Mouse (Mus musculus): Measurements from ENCODE around the gene Cpeb1. TPM values are rescaled to one million over a fixed set of nuclear protein-coding genes. Genes with fewer than 3 reads are reported as not detected.
"Not testable (repeated sequence)": the region's sequence is repeated elsewhere in the genome, so short reads cannot be mapped to it uniquely, and the experiment has no call there.

Cpeb1 gene
- 100 to 1,000 TPM in 1 of 2 experiments, 10 to 100 TPM in 1; 98.1 to 101 TPM for total RNA-seq (2021)
- long read RNA-seq, experiment 1, partial matches to known transcripts, result 23 of 64 reads
- long read RNA-seq, experiment 1, other reads (novel, unspliced or antisense), result 41 of 64 reads
- long read RNA-seq, experiment 2, partial matches to known transcripts, result 29 of 66 reads
- long read RNA-seq, experiment 2, other reads (novel, unspliced or antisense), result 33 of 66 reads

GRCm38 (mm10) chr7:81455155-81455651, at the start of gene Cpeb1:
Gene Cpeb1 (minus strand): TSS chr7:81455465.
- intact Hi-C loops (cut with DNase I), result loop anchor here (1.0 to 2.0 kb wide), 4 partner anchors 62 to 116 kb away; partner anchors contain the start of genes Rps17 and Whamm
- Histone ChIP-seq H3K4me3 (peak within 1 kb of the TSS; percentile 73), H3K27ac (peak within 1 kb of the TSS; percentile 85)
- peak; percentile 67 to 74 for DNase-seq (ENCODE audit: extremely low spot score in 1 of 2, low spot score in 2 of 2)
- peak; percentile 55 for TF ChIP-seq CTCF (IDR thresholded peaks at IDR 0.05)

DNA sequence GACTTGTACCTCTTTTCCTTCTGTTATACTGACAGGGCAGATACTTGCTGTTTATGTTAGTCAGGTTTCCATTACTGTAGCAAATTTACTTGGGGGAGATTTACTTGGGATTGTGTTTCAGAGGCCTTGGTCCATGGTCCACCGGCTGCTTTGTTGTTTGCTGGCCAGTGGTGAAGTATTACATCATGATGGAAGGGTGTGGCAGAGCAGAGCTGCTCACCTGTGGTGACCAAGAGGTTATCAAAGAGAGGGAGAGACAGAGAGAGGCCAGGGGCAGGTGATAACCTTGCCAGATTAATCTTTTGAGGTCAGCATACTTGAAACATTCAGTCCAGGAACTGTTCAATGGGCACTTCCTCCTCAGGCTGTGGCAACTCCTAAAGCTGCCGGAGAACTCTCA, 45.8 kb upstream of the Cpeb1 start:
- TF ChIP-seq CTCF (IDR thresholded peaks at IDR 0.05), result no peak
- no peak overlapping the region for H3K4me3 ChIP-seq
- H3K27ac ChIP-seq, result no peak overlapping the region
- no peak for DNase-seq (ENCODE audit: extremely low spot score in 1 of 2, low spot score in 2 of 2)
- intact Hi-C loops (cut with DNase I), result no loop called here

DNA sequence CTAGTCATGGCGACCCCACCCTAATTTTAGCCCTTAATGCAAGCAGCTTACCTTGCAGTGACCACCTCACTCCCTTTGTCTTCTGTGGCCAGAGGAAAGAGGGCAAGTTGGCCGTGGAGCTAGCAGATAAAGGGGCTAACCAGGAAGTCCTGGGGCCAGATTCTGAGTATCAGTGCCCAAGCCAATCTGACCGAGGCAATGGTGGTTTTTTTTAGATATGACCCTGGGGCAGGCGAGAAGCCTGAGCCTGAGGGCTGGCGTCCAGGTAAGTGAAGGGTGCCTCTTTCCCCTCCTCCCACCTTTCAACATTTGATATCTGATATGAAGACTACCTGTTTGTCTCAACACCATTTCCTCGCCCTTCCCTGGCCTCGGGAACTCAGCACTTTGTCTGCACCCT, 42.9 kb upstream of the Cpeb1 start, which contains the start of gene BC048679:
BC048679 (minus strand) TSS at position 101 of the 400 bp plus-strand sequence.
- DNase-seq (ENCODE audit: extremely low spot score in 1 of 2, low spot score in 2 of 2), result no peak
- Histone ChIP-seq H3K27ac (no peak within 1 kb of the TSS), H3K4me3 (no peak within 1 kb of the TSS)
- intact Hi-C loops (cut with DNase I), result no loop called here
- no peak for TF ChIP-seq CTCF (IDR thresholded peaks at IDR 0.05)

GRCm38 (mm10) chr7:81497171-81497570, 41.9 kb upstream of the Cpeb1 start:
- intact Hi-C loops (cut with DNase I), result no loop called here
- H3K4me3 ChIP-seq, result no peak overlapping the region
- no peak for TF ChIP-seq CTCF (IDR thresholded peaks at IDR 0.05)
- H3K27ac ChIP-seq, result no peak overlapping the region
- DNase-seq (ENCODE audit: extremely low spot score in 1 of 2, low spot score in 2 of 2), result no peak

- DNase-seq (ENCODE audit: extremely low spot score in 1 of 2, low spot score in 2 of 2), result peak; percentile 68 to 79
- intact Hi-C loops (cut with DNase I), result no loop called here
- no peak for TF ChIP-seq CTCF (IDR thresholded peaks at IDR 0.05)
- peak within 1 kb of the TSS; percentile 97 for H3K27ac ChIP-seq
- H3K4me3 ChIP-seq, result peak within 1 kb of the TSS; percentile 94
These were observed 38.2 kb upstream of the Cpeb1 start, which contains the start of gene Ap3b2 for GRCm38 (mm10) chr7:81493331-81494021. Gene Ap3b2 (minus strand): TSS chr7:81493925.

DNA sequence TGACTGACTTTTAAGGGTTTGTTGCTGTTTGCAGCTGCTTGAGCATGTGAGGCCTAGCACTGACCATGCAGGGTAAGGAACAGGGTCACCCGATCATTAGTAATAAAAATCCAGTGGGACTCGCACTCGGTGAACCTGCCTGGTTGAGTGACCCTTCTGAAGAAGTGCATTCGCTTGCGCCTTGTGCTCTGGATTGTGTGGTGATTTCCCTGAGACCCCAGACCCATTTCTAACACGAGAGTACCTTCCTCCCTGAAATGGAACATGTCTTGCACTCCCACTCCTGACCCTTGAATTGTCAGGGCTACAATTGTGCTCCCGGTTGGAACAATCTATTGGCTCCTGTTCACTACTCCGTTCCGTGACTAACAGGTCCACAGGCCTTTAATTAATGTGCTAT, 37.4 kb upstream of the Cpeb1 start:
- intact Hi-C loops (cut with DNase I), result no loop called here
- Histone ChIP-seq H3K27ac (peak overlapping the region; percentile 97), H3K4me3 (peak overlapping the region; percentile 94)
- no peak for DNase-seq (ENCODE audit: extremely low spot score in 1 of 2, low spot score in 2 of 2)
- TF ChIP-seq CTCF (IDR thresholded peaks at IDR 0.05), result no peak

DNA sequence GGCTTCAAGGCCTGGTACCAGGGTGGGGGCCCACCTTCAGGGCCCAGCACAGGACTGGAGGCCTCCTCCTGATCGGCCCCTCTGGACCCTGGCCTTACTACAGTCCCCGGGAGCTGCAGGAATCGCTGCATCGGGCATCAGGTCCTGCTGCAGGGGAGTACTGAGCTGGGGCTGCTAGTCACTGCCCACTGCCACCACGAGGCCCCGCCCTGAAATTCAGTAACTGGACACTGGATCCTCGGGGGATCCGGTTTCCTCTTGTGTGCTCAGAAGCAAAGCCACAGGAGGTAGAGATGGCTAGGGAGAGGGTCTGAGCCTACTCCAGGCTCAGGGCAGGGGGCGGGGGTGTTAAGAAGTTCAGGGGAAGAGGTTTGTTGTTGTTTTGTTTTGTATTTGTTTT, 34.4 kb upstream of the Cpeb1 start:
- intact Hi-C loops (cut with DNase I), result no loop called here
- Histone ChIP-seq H3K4me3 (no peak overlapping the region), H3K27ac (no peak overlapping the region)
- no peak for DNase-seq (ENCODE audit: extremely low spot score in 1 of 2, low spot score in 2 of 2)
- TF ChIP-seq CTCF (IDR thresholded peaks at IDR 0.05), result no peak

DNA sequence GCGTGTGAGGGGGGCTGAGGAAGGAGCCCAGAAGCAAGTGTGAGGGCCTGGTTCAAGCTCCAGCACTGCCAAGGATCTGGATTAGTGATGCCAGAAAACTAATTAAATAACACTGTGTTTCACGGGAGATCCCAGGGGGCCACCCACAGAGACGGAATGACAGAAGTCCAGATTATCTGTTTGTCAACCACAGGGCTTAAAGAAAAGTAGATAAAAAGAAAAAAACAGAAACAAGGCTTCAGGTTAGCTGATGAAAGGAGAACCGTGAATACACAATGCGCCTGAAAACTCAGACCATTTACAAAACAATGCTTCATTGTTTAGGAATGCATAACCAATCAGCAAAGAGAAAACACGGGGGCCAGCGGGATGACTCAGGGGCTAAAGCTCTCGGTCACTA, 25.5 kb upstream of the Cpeb1 start:
- Histone ChIP-seq H3K4me3 (no peak overlapping the region), H3K27ac (no peak overlapping the region)
- intact Hi-C loops (cut with DNase I), result no loop called here
- no peak for TF ChIP-seq CTCF (IDR thresholded peaks at IDR 0.05)
- DNase-seq (ENCODE audit: extremely low spot score in 1 of 2, low spot score in 2 of 2), result no peak

DNA sequence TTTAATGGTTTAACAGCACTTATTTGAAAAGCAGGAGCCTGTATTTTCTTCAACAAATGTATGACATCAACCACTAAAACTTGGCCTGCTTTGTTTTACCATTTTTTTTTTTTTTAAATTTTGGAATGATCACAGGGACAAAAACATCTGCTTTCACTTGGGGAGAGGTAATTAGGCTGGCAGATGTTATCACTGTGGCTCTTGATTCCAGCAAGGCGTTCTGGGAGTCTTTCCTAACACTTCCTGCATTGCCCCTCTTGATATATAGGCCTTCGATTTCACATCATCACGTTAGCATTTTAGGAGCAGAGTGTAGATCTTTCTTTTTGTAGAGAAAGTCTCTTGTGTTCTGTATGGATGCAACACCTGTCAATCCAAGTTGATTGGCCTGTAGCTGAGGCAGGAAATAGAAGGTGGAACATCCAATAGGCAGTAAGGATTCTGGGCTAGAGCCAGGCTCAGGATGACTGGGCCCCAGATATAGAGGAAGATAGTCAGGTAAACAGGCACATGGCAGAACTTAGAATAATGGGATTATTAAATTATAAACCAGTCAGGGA, 24.3 kb upstream of the Cpeb1 start:
- Histone ChIP-seq H3K4me3 (no peak overlapping the region), H3K27ac (no peak overlapping the region)
- no peak for DNase-seq (ENCODE audit: extremely low spot score in 1 of 2, low spot score in 2 of 2)
- intact Hi-C loops (cut with DNase I), result loop anchor here (5.0 kb wide), 1 partner anchor 93 kb away; the partner anchor contains the start of gene Whamm
- TF ChIP-seq CTCF (IDR thresholded peaks at IDR 0.05), result no peak

- intact Hi-C loops (cut with DNase I), result loop anchor here (5.0 kb wide), 1 partner anchor 94 kb away; the partner anchor contains the start of gene Whamm
- H3K27ac ChIP-seq; DNase-seq (ENCODE audit: extremely low spot score in 1 of 2, low spot score in 2 of 2); H3K4me3 ChIP-seq: not testable (repeated sequence)
These were observed 23.0 kb upstream of the Cpeb1 start for GRCm38 (mm10) chr7:81478261-81478660.

DNA sequence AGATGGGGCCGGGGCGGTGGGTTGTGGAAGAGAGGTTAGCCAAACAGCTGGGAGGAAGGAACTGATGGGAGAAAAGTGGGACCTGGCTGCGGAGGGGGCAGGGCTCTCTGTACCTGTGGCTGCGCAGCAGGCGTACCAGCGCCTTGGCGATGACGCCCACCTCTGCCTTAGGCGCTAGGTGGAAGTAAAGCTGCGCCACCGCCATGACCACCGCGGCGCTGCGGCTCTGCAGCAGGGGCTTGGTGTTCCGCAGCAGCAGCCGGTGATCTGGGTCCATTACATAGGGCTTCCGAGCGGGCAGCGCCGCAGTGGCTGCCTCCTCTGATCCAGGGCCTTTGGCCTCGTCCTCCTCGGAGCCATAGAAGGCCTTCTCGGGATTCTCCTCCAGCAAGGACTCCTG, 21.6 kb upstream of the Cpeb1 start:
- Histone ChIP-seq H3K27ac (no peak overlapping the region), H3K4me3 (no peak overlapping the region)
- no peak for TF ChIP-seq CTCF (IDR thresholded peaks at IDR 0.05)
- no peak for DNase-seq (ENCODE audit: extremely low spot score in 1 of 2, low spot score in 2 of 2)
- intact Hi-C loops (cut with DNase I), result loop anchor here (5.0 kb wide), 1 partner anchor 95 kb away; the partner anchor contains the start of gene Whamm

DNA sequence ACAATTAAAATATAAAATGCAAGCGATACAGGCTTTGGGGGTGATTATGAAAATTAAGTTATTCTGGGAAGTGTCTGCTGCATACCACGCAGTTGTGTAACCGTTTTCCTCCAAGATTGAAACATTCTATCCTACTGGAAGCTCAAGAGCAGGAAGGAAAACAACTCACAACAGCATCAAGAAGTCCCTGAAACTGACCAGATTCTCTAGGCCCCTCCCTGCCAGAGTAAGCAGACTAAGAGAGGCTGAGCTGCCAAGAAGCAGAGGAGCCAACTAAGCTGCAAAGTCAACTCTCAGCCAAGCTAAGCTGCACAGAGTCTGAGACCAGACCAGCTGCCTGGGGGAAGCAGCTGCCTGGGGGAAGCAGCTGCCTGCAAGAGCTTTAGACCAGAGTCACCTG, 20.0 kb upstream of the Cpeb1 start:
- intact Hi-C loops (cut with DNase I), result loop anchor here (5.0 kb wide), 1 partner anchor 97 kb away; the partner anchor contains the start of gene Whamm
- Histone ChIP-seq H3K4me3 (no peak overlapping the region), H3K27ac (no peak overlapping the region)
- peak in 1 of 2 experiments; percentile 25 for DNase-seq (ENCODE audit: extremely low spot score in 1 of 2, low spot score in 2 of 2)
- TF ChIP-seq CTCF (IDR thresholded peaks at IDR 0.05), result no peak
